Mouse (Mus musculus) cortical plate, adult 2 months (tissue): ENCODE measurements at regions not wholly inside any gene's neighbourhood (a gene's known extent, or its start where the extent isn't known, plus 50 kb on each side); places are given as distances from the start of the nearest gene placed in this dataset.

ENCODE experiments used
- CTCF ChIP-seq: fragments of 200-500 bp; IDR thresholded peaks from 2 replicates; pipeline ENCODE4 v1.5.1; 2011; ENCODE audit warnings: mild to moderate bottlenecking, control low read depth, low read length; ENCODE audit not compliant: insufficient read depth; ENCODE audit errors: extremely low read depth
- POLR2A ChIP-seq: fragments of 200-500 bp; IDR thresholded peaks from 2 replicates; pipeline ENCODE4 v1.6.1; 2011; ENCODE audit warnings: mild to moderate bottlenecking, low read length, control low read depth; ENCODE audit not compliant: insufficient read depth; ENCODE audit errors: extremely low read depth

GRCm38 (mm10) chr9:46737446-46737845 is 261.1 kb upstream of the Gm4791 start:
- TF ChIP-seq CTCF = no peak
- TF ChIP-seq POLR2A = no peak
